Mouse (Mus musculus): ENCODE data around the gene Rab3il1.

Gene Rab3il1

DNA sequence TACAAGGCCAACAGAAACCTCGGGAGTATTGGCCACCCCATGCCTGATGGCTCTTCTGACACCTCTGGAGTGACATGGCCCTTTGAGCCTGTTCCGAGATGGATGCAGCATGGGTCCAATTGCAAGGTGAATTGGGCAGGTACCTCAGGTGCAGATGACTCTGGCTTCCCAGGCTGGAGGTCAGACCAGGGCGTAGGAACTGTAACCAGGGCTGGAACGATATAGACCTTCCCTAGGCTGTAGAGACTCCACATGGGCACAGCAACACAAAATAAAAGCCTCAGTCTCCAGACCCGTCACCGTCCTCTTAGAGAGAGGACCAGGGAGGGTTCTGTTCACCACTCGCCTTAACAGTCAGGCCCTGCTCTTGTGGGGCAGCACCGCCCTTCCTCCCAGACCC lies 60.8 kb downstream of the Rab3il1 start:
- 89% methylated on average over 8 of the region's 8 CpGs for WGBS

GRCm38 (mm10) chr19:10062862-10063261 lies 61.4 kb downstream of the Rab3il1 start:
- 97% methylated on average over 5 of the region's 5 CpGs for WGBS

DNA sequence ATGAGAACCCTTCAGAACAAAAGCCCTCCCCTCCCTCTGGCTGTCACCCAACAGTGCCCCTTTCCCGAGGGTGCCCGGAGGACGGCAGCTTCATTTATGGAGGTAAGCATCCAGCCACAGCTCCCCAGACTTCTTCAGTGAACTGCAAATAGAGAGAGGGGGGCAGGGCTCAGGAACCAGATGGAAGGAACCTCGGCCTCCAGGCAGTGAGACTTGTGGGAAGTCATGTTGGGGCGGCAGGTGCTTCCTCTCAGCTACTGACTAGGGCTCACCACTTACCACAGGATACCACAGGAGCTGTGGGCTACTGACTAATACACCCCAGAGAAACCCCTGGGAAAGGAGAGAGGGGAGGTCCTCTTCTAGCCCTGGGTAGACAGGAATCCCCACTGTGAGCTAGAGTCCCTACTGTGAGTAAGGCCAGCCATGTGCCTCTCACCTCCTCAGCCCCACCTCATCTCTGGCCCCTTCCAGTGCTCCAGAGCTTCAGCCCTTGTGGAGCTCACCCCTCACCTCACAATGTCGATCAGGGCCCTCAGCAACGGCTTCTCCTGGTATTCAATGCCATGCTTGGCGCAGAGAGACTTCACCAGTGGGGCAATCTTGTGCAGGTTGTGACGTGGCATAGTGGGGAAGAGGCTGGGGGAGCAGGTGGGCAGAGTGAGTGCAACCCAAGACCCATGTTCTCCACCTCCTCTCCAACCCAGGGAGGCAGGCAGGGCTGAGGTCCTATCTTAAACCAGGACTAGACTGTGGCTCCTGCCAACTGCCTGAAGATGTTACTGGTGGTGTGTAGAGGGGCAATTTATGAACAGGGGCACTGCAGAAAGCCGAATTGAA lies 62.9 kb downstream of the Rab3il1 start:
- WGBS, result 50% methylated on average over 10 of the region's 10 CpGs

DNA sequence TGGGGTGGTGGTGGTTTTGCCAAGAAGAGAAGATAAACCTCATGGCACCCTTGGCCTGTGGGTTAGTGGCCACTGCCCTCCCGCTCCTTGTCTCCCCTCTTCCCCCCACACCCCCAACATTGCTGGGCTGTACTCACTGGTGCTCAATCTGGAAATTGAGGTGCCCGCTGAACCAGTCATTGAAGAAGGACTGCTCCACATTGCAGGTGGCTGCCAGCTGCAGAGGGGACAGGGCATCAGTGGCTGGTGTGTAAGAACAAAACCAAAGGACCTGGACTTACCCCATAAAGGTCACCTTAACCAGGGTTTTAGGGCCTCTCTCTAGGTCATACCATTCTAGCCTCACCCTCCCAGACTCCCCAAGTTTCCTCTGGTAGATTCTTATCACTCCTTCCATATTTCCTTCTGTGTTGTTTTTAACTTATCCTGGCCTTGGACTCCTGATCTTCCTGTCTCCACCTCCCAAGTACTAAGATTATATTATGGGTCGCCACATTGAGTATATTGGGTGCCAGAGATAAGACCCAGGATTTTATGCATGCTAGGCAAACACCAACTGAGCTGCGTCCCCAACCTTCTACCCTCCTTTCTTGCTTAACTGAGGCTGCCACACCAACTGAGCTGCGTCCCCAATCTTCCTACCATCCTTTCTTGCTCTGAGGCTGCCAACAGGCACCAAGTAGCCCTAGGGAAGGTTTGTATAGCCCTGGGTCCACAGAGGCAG lies 64.2 kb downstream of the Rab3il1 start:
- 92% methylated on average over 5 of the region's 5 CpGs for WGBS

- WGBS, result 98% methylated on average over 4 of the region's 4 CpGs
Observed at GRCm38 (mm10) chr19:10066189-10066500, 64.7 kb downstream of the Rab3il1 start.

DNA sequence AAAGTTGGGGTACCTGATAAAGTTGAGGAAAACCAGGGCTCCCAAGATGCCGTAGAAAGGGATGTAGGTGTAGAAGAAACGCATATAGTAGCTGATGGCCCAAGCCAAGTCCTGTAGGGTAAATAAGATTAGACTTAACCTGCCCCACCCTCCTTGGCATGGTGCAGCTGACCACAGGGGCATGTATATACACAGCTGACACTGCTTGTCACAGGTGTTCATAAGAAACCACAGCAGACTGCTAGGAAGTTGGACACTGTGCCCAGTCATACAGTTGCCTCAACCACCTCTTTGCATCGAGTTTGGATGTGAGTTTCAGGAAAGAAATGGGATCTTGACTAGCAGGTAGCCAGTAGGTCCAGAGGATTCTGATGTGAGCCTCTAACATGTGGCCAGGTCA lies 65.0 kb downstream of the Rab3il1 start:
- WGBS, result 98% methylated on average over 3 of the region's 3 CpGs

- 52% methylated on average over 7 of the region's 7 CpGs for WGBS
Observed at GRCm38 (mm10) chr19:10067701-10068100, 66.2 kb downstream of the Rab3il1 start.

- WGBS, result 82% methylated on average over 8 of the region's 8 CpGs
Observed at GRCm38 (mm10) chr19:10070186-10070980, 68.9 kb downstream of the Rab3il1 start.

DNA sequence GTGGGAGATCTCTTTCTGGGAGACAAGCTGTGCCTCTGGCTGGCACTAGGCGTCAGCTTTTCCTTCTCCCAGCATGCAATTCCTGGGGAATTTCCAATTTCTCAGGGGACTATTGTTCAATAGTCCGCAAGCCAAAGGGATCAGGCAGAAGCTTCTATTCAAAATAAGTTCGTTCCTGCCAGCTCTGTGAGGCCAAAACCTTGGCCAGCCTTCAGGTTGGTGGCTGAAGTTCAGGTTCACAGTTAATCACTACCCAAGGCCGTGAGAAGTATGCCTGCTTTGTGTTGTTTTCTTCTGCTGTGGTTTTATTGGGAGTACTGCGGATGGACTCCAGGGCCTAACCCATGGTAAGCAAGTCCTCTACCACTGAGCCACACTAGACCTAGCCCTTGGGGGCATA lies 69.7 kb downstream of the Rab3il1 start:
- WGBS, result 53% methylated on average over 5 of the region's 5 CpGs

GRCm38 (mm10) chr19:10071892-10072291 lies 70.4 kb downstream of the Rab3il1 start:
- WGBS, result 65% methylated on average over 4 of the region's 4 CpGs

DNA sequence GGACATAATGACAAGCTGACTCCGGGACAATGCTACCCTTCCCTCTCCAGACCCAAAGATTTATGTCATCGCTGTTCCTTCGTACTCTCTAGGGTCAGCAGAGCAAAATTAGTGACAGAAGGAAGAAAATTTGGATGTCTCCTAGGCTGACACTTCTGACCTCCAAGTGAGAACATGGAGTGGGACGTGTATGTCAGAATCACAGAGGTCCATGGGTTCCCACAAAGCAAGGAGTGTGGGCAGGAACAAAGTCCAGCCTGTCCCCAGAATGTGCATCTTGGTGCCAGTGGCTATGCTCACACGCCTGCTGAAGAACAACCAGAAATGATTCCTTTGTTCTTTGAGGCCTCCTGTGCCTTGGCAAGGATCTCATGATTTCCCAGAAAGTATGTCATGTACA lies 71.7 kb downstream of the Rab3il1 start:
- 84% methylated on average over 5 of the region's 5 CpGs for WGBS

GRCm38 (mm10) chr19:10078392-10078791 lies 76.9 kb downstream of the Rab3il1 start:
- 68% methylated on average over 6 of the region's 6 CpGs for WGBS

DNA sequence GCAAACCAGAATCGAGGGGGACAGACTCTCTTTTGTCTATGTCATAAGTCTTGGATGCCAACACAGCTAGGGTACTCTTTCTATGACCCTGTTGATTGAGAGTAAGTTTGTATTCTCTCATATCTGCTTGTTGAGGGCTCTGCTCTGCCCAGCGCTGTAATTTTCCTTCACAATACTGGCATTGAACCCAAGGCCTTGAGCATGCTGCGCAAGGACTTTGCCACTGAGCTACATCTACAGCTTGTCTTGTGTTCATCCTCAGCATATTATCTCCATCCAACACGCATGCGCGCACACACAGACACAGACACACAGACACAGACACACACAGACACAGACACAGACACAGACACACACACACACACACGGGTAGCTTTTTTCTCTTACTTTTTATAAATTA lies 78.9 kb downstream of the Rab3il1 start:
- 86% methylated on average over 7 of the region's 7 CpGs for WGBS

DNA sequence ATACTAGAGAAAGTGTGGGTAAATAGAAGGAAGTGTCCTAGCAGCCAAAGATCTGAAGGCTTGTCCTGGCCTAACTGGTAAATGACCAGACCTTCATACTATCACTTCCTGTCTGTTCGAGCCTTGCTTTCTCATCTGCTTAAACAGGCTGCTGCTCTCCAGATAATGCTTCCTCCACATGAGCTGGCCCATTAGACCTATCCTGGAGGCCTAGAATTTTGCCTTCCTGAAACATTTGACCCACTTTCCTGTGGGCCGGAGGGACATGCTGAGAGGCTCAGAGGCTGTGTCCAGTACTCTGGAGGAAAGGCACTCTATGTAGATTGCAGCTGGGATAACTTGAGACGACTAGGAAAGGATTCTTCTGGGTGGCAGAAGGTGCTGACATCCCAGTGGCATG lies 80.6 kb downstream of the Rab3il1 start:
- WGBS, result 71% methylated on average over 3 of the region's 3 CpGs

DNA sequence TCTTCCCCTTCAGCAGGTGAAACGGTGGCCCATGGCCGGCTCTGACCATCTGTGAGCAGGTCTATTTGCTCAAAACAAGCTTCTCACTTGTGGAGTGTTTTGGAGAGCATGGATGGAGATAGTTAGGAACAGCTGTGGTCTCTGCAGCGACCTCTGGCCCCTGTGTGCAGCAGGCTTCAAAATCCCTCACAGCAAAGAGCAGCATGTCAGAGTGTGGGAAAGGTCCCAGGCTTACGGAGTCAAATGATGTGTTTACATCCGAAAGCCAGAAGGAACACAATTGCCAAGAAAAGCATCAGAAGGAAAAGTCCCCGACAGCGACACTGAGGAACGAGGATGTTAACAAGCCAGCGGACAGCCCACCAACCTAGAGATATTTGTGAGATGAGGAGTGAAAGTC lies 84.0 kb downstream of the Rab3il1 start:
- 84% methylated on average over 9 of the region's 9 CpGs for WGBS

GRCm38 (mm10) chr19:10086976-10087375 lies 85.5 kb downstream of the Rab3il1 start:
- WGBS, result 62% methylated on average over 4 of the region's 4 CpGs
